Mouse (Mus musculus): ENCODE measurements around the gene Trem2.
"Not testable (repeated sequence)": the region's sequence is repeated elsewhere in the genome, so short reads cannot be mapped to it uniquely, and the experiment has no call there.

Gene Trem2

DNA sequence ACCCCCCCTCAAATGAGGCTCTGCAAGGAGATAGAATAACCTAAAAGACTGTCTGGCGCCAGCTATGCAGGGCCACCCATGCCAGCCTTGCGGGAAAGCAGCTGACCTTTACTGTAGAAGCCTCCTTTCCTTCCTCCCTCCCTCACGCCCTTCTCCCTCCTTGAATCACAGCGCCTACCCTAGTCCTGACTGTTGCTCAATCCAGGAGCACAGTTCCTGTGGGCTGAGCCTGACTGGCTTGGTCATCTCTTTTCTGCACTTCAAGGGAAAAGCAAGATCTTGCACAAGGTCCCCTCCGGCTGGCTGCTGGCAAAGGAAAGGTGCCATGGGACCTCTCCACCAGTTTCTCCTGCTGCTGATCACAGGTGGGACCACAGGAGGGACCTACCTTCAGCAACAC, at the start of gene Trem2:
Trem2 (plus strand) TSS at position 171 of the 400 bp plus-strand sequence.
- DNase-seq (ENCODE audit: extremely low spot score, low read depth, low spot score): no peak

DNA sequence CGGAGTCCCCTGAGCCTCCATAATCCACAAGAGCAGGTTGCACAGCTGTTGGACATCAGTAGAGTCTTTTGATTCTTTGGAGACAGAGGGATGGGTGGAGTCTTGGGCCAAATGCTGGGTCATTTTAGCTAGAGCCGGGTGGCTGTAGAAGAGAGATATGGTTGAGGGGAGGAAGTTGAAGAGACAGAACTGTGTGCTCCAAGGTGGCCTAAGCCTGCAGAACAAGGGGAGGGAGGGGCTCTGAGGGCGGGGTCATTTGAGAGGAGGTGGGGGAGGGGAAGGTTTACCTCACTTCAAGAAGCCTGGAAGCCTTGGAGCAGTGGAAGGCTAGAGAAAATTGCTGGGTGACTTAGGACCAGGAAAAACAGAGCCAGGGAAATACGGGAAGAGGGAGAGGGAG, 47.0 kb upstream of the Trem2 start, which contains the start of gene Treml2:
Treml2 (plus strand) TSS at position 296 of the 400 bp plus-strand sequence.
- DNase-seq (ENCODE audit: extremely low spot score, low read depth, low spot score): no peak

DNA sequence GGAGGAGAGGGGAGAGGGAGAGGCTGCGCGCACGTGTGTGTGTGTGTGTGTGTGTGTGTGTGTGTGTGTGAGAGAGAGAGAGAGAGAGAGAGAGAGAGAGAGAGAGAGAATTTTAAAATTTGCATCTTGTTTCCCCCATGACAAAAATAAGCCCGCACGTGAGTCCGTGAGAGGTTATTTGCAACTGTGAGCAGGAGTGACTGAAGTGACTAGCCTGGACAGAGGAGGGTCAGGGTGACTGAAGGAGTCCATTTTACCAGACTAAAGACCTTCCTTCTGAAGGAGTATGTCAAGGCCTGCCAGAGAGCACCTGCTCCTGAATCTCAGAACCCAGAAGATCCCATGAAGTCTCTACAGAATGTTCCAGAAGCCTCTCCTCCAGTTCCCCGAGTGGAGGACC, 46.4 kb upstream of the Trem2 start:
- DNase-seq (ENCODE audit: extremely low spot score, low read depth, low spot score): no peak

DNA sequence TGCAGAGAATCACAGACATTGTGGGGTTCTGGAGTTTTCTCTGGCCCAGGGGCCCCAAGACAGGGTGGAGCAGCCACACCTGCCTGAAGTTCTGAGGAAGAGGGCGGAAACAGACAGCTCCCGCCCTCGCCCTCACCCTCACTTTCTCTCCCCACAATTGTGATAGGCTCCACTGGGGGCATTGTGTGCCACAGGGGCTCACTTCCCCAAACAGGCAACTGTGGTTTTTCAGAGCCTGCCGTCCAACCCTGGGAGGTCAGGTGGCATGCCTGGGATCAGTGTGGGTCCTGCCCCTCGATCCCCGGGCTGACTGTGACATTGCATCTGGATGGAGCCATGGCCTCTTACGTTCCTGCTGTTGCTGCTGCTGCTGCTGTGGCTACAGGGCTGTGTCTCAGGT, 46.0 kb upstream of the Trem2 start:
- DNase-seq (ENCODE audit: extremely low spot score, low read depth, low spot score): no peak

DNA sequence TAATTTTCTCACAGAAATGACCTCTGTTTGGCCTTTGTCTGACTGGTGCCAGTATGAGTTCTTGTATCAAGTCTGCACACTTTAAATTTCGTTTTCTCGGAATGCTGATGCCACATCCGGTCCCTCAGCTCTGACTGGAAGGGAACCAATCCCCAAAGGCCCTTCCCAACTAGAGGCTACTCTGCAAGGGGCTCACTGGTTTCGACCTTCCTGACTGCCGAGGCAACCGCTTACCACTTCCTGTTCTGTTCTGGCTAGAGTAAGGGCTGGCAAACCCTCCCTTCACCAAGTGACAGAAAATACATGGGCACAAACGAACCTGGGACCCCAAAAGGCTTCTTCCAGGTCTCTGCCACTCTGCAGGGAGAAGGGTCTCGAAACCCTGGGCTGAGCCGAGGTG, 45.3 kb upstream of the Trem2 start:
- DNase-seq (ENCODE audit: extremely low spot score, low read depth, low spot score): no peak

DNA sequence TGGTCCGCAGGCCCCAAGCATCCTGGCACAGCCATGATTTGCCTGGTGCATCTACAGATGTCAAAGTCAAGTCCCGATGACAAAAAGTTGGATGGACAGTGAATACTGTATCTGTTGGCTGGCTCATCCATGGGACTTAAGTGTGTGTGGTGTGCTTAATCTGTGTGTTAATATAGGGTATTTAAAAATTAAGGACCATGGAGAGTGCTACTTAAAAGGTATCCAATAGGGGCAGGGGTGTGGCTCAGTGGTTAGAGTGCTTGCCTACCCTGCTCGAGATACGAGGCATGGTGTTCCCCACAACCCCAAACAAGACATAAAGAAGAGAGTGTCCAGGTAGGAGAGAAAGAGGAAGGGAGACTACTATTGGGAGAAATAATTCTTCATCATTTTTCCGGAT, 44.4 kb upstream of the Trem2 start:
- DNase-seq (ENCODE audit: extremely low spot score, low read depth, low spot score): no peak

DNA sequence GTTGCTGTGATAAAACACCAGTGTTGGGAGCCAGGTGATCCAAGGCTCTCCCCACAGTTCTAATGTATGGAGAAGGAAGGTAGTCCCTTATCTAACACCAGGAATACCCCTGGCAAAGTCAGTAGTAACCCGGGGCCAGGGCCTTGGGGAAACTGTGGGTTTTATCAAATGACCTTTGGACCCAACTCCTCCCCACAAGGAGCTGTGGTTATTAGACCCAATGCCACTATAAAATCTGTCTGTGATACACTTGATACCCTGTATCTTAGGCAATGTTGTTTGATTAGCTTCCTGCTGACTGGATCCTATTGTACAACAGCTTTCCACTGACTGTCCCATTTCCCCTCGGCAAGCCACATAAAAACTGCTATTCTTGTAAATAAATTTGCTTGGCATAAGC, 34.1 kb upstream of the Trem2 start:
- DNase-seq (ENCODE audit: extremely low spot score, low read depth, low spot score): no peak

DNA sequence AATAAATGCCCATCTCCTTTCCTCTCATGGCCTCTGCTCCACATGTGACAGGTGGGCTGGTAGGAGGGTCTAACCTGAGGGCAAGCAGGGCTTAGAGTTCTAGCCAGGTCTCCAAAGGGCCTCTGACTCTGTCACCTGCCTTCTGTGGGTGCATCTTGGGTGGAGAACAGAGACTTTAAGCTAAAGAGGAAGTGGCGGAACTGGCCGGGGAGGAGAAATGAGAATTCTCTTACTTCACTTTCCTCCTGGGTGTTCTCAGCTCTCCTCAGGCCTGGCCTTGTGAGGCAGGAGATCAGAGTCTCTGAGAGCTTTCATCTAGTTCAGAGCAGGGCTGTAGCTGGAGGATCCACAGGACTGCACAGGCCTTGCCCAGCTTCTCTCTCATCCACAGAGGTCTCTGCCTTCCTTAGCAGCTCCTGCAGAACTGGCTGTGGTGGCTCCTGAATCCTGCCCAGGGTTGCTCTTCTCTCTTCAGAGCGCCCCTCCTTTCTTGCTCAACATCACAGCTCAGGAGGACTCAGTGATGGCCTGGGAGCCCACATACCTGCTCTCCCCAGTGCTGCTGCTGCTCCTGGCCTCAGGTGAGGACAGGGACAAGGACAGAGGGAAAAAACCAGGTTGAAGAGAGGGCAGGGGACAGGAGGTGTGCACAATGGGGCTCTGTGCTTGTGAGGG, 30.2 kb upstream of the Trem2 start, which contains the start of gene B430306N03Rik:
B430306N03Rik (plus strand) TSS at position 237 of the 675 bp plus-strand sequence.
- not testable (repeated sequence) for DNase-seq (ENCODE audit: extremely low spot score, low read depth, low spot score)

DNA sequence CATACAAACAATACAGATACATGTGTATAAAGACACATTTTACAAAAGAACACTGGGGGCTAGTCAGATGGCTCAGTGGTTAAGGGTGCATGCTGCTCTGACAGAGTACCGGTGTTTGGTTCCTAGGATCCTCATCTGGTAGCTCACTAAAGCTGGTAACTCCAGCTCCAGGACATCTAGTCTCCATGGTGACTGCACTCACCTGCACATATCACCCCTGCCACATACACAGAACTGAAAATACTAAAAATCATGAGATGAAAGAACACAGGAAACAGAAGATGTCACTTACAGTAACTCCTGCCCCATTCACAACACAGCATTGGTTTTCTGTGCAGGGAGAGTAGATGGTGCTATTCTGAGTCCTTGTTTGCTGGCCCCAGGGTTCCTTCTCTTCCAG, 27.5 kb upstream of the Trem2 start:
- no peak for DNase-seq (ENCODE audit: extremely low spot score, low read depth, low spot score)

DNA sequence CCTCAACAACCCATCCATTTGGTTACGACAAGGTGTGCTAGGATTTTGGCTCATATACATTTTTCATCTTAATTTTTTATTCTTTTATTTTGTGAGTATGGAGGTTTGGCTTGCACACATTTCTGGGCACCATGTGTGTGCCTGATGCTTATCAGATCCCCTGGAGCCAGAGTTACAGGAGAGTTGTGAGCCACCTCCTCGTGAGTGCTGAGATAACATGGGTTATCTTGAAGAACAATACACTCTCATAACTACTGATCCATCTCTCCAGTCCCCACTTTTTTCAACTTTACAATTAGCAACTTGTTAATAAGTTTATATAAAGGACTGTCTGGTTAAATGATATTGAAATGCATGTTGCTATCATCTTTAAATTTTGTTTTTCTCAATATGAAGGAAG, 24.9 kb upstream of the Trem2 start:
- DNase-seq (ENCODE audit: extremely low spot score, low read depth, low spot score): no peak

DNA sequence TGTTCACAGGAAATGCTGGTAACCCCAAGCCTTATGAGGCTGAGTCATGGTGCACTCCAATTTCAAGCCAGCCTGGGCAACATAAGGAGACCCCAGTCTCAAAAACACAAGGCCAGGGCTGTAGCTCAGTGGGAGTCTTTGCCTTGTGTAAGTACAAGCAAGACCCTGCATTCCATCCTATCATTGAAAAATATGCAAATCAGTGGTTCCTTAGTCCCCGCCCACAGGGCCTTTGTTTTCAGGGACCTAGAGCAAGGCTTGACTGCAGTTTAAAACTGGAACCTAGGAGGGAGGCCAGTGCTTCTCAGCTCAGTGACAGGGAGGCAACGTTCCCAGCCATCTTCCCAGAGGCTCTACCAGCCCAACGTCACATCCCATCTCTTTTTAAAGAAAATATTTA, 23.0 kb upstream of the Trem2 start:
- no peak for DNase-seq (ENCODE audit: extremely low spot score, low read depth, low spot score)

DNA sequence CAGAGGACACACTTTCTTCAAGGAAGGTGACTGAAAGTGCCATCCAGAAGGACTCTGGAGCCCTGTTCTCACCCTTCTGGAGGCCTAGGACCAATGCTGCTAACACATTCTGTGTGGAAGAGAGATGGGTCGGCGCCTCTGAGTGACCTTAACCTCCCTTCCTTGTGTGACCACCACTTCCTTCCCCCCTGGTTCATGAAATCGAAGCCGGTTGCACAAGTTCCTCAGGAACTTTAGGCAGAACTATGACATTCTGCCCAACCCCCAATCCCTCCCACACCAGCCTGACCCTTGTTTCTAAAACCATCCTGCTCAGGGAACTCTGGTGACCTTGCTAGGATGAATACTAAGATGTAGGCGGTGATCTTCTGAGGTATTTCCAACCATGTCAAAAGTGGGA, 21.9 kb upstream of the Trem2 start:
- no peak for DNase-seq (ENCODE audit: extremely low spot score, low read depth, low spot score)

DNA sequence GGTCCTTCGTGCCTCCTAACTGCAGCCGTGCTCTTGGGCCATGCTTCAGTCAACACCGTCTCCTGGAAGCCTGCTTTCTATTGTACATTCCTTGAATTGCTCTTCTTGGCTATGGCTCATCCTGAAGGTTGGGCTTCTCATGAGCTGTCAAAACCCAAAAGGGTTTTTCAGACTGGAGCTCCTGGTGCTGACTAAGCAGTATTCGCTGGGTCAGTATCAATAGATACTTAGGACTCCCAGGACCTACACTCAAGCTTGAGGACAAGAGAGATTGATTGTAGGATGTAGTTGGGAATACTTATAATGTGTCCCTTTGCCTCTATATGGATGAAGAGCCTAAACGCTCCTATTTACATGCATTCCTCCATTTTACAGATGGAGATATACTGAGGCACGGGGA, 21.1 kb upstream of the Trem2 start:
- no peak for DNase-seq (ENCODE audit: extremely low spot score, low read depth, low spot score)

DNA sequence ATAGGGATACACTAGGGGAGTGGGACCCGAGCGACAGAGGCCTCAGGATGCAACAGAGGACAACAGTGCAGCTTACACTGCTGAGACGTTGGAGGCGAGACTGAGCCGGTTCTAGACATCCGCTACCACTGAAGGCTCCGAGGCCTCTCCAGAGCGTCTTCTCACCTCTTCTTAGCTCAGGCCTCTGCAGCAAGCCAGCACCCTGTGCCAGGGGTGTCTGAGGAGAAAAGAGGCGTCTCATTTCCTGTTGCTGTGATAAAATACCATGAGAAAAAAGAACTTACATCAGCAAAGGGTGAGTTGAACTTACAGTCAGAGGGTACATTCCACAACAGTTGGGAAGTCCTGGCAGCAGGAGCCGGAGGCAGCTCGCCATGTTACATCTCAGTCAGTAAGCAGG, 20.6 kb upstream of the Trem2 start:
- no peak for DNase-seq (ENCODE audit: extremely low spot score, low read depth, low spot score)

DNA sequence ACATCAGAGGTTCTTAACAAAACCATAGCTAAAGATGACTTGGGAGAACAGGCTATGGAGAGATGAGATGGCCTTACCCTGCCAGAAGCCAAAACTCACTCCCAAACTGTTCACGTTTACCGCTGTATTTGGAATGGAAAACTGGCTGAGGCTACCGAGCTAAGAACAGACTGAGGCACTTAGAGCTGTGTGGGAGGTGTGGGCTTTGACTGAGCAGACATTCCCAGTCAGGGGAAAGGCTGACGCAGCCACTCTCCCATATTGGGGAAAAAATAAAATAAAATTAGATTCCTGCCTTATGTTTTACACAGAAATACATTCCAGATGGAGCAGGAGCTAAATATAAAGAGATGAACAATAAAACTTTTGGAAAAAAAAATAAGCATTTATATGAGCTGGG, 19.5 kb upstream of the Trem2 start:
- no peak for DNase-seq (ENCODE audit: extremely low spot score, low read depth, low spot score)

DNA sequence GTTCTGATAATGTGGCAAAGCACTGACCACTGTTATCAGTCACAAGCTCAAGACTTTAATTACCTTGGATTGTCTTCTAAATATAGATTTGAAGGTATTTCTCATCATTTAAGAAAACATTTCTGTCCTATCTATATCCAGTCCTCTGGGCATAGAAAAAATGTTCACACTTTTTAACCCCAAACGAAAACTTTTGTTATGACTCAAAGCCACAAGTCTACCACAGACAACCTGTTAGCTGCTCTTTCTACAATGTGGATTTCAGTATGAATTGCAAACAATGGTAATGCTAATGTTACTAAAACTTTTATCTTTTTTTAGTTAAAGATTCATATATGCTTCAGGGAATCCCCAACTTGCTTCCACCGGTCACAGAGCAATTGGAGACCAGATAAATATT, 13.7 kb upstream of the Trem2 start:
- DNase-seq (ENCODE audit: extremely low spot score, low read depth, low spot score): no peak

DNA sequence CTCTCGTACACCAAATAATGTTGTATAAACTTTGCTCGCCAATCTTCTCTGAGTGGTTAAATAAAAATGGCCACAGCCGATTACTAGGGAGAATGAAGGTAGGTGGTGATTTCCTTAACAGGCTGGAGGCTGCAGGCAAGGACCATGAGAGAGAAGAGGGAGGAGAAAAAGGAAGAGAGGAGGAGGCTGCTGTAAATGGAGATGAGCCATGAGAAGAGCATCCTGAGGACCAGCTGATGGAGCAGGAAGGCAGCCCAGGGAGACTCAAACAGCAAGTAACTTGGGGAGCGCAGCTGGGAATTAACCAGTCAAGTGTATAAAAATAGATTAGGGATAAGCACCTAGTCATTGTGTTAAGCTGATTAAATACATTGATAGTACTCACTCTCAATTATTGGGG, 12.0 kb upstream of the Trem2 start:
- no peak for DNase-seq (ENCODE audit: extremely low spot score, low read depth, low spot score)

DNA sequence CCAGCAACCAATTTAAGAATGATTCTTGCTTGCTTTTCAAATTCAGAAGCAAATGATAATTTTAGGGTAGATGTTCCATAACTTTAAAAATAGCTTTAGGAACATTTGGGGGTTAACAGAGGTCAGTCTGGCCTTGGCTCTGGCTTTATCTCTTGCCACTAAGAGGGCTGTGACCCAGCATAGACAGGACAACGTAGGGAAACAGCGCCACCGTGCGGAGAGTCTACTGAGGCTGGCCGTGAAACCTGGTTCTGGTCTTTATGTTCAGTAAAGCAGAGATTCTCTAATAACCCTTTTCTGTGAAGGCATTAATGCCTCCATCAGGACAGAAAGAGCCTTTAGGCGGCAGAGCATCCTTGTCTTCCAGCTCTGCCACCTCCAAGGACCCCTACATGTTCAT, 9.3 kb upstream of the Trem2 start:
- peak; percentile 56 for DNase-seq (ENCODE audit: extremely low spot score, low read depth, low spot score)

DNA sequence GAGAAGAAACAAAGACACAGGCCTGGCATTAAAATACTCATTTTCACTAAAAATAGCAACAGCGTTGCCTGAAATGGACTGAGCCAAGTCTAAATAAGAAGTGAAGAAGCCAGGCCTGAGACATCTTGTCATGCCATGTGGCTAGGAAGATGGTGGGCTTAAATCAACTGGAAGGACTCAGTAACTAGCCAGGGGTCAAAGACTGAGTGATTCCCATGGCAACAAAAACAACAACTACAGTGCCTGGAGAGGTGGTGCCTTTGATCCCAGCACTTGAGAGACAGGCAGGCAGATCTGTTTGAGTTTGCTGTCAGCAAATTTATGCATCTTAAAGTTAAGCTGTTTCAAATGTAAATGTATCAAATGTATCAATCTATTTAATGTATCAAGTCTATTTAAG, 5.9 kb upstream of the Trem2 start:
- no peak for DNase-seq (ENCODE audit: extremely low spot score, low read depth, low spot score)

DNA sequence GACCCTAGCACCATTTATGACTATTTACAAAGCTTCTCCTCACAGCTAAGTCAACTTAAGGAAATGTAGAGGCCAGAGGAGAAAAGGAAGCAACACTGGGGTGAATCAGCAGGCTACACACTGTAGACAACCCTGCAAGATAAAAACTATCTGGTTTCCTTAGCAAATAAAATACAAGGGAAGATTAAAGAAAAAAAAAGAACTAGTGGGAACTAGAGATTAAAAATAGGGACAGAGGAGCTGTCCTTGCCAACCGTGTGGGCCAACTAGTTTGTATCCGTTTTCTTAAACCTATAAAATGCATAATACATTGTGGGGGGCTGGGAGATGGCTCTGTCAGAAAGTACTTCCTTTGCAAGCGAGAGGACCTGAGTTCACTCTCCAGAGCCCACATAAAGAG, 4.3 kb upstream of the Trem2 start:
- DNase-seq (ENCODE audit: extremely low spot score, low read depth, low spot score): no peak

DNA sequence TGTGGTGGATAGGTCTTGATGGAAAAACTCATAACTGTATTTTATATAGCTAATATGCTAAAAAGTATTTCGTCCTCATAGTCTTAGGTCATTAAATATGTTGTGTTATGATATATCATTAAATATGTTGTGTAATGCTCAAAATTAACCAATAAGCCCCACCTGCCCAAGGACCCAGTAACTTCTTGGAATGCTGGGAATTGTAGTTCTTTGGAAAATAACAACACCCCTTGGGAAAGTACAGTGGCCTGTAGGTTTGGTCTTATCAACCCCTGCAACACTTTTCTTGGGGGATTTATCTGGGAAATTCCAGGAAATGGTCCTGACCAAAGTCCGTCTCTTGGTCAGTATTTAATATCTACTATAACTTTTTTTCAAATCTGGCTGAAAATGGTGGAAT, 3.1 kb upstream of the Trem2 start:
- DNase-seq (ENCODE audit: extremely low spot score, low read depth, low spot score): no peak

DNA sequence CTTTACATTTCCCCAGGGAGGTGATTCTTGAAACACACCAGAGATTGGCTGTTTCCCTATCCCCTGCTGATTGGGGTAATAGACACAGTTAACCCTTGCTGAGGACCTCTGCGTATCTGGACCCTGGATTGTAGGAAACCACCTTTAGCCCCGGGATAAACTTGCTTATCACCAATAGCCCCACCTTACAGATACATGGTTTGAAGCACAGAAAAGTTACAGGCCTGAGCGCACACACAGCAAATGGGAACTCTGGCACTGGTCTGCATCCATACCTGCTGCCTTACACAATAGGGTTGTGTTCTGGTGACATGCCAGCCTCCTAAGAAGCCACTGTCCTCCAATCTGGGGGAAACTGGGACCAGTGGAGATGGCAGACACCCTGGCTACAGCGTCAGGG, 377 bp upstream of the Trem2 start:
- DNase-seq (ENCODE audit: extremely low spot score, low read depth, low spot score): no peak

DNA sequence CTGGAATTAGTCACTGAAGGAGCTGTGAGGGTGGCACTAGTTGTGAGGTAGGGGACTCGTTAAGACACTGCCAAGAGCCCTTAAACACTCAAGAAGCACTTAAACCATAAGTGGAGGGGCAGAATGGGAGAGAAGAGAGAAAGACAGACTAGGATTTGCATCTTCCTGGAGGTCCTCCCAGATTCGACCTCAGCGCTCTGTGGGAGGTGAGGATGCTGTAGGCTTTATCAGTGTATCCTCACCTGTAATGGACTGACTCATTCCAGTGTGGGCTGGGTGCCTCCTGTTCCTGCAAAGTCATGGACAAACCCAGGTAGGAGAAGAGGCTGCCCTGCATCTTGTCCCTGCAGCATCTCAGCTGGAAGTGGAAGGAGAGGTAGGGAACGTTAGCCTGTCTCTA, 633 bp downstream of the Trem2 start:
- no peak for DNase-seq (ENCODE audit: extremely low spot score, low read depth, low spot score)
